Mouse (Mus musculus): ENCODE data around the gene Zfand3. TPM values are rescaled to one million over a fixed set of nuclear protein-coding genes. Genes with fewer than 3 reads are reported as not detected.
A peak's percentile ranks its signal among the peaks of the same experiment; 100 is the strongest.

Zfand3 gene
- polyA plus RNA-seq, 1 experiment from 2014 or later, result 40.2 TPM

DNA sequence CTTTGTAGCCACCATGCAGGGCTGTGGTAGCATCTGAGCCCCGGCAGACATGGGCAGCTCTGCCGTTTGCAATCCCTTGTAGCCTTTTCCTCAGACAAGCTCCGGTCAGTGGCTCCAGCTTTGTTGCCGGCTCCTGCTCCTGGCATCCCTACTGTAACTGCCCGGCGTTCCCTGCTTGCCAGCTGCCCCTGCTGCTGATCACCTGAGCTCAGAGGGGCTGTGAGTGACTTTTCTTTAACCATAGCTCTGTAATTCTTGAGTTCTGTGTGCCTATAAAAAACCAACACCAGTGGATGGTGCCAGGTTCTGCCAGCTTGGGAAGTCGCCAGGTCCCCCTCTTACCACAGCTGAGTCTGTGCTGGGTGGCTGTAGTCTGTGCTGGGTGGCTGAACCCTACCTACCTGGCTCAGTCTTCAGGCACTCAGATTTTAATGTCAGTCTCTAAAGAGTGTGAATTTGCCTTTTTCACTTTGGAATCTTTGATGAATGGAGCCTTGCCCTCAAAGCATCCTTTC is 150.9 kb downstream of the Zfand3 start:
- 0 out of 2 replicates have a peak, but pooled peaks cover 2% of the 10 kb centered on the region for H3K36me3 ChIP-seq (ENCODE audit: control insufficient read depth, insufficient read depth, low read length)
- H3K4me3 ChIP-seq (ENCODE audit: low read length), result no peak overlapping the region
- no peaks in the 10 kb centered on the region for H3K9me3 ChIP-seq (ENCODE audit: control insufficient read depth, low read length)
- H3K9ac ChIP-seq (ENCODE audit: low read depth, low read length), result no peak overlapping the region
- H3K27ac ChIP-seq (ENCODE audit: low read length), result no peak overlapping the region
- no peak overlapping the region for H3K4me2 ChIP-seq (ENCODE audit: low read depth, low read length)
- H3K4me1 ChIP-seq (ENCODE audit: control insufficient read depth, insufficient read depth, low read length), result peaks cover 16% of the 10 kb centered on the region
- ATAC-seq, result no peak
- WGBS, result 70% methylated on average over 7 of the region's 7 CpGs
- H3K27me3 ChIP-seq (replicated peaks; ENCODE audit: control insufficient read depth, insufficient read depth, low read length), result no peaks in the 10 kb centered on the region

DNA sequence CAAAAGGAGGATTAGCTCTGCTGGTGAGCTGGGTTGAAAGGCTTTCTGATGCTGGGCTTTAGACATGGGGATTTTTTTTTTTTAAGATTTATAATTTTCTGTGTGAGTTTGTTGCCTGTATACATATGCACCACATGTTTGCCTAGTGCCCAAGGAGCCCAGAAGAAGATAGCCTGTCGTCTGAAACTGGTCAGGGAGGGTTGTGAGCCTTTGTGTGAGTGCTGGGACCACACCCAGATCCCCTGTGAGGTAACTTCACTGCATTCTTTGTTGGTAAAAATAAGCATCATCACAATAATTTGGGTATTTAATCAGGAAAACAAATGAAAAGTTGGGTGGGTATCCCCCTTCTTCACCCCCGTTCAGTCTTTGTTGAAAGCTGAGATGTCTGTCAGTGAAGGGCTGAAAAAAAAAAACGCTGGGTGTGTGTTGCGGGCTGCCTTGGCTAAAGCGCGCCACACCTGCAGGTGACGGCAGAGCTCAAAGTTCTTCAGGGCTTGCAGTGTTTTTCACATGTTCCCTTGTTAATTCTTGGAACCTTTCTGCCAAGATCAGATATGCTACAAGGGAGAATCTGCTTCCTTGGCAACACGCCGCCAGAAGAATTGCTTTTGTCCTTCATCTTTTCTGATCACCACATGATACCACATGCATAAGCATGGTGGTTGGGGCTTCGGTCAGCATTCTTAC is 154.0 kb downstream of the Zfand3 start:
- ATAC-seq, result peak; percentile 84
- no peak overlapping the region; the same call in 1 of the 2 replicates for H3K27ac ChIP-seq (ENCODE audit: low read length)

DNA sequence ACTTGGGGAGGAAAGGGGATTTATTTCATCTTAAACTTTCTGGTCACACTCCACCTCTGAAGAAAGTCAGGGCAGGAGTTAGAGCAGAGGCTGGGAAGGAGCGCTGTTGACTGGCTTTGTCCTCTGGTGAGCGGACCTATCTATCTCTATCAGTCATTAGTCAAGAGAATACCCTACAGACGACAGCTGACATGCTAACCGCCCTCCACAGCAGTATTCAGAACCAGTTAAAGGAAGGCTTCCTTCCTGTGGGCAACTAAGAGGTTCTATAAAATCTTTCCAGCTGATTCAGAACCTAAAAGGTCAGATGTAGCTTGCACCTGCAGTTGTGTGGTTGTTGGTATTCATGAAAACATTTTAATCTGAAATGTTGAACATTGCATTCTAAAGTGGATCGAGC is 154.8 kb downstream of the Zfand3 start:
- no peaks in the 10 kb centered on the region for H3K9me3 ChIP-seq (ENCODE audit: control insufficient read depth, low read length)
- no peak overlapping the region for H3K9ac ChIP-seq (ENCODE audit: low read depth, low read length)
- no peaks in the 10 kb centered on the region for H3K36me3 ChIP-seq (ENCODE audit: control insufficient read depth, insufficient read depth, low read length)
- no peak for ATAC-seq
- peaks cover 23% of the 10 kb centered on the region for H3K4me1 ChIP-seq (ENCODE audit: control insufficient read depth, insufficient read depth, low read length)
- H3K27me3 ChIP-seq (replicated peaks; ENCODE audit: control insufficient read depth, insufficient read depth, low read length), result no peaks in the 10 kb centered on the region
- H3K27ac ChIP-seq (ENCODE audit: low read length), result no peak overlapping the region
- H3K4me2 ChIP-seq (ENCODE audit: low read depth, low read length), result no peak overlapping the region
- H3K4me3 ChIP-seq (ENCODE audit: low read length), result no peak overlapping the region
- WGBS, result 68% methylated on average over 5 of the region's 5 CpGs

More for the DNA sequence above, 154.0 kb downstream of the Zfand3 start:
- H3K36me3 ChIP-seq (ENCODE audit: control insufficient read depth, insufficient read depth, low read length), result 0 out of 2 replicates have a peak, but pooled peaks cover 2% of the 10 kb centered on the region
- H3K4me2 ChIP-seq (ENCODE audit: low read depth, low read length), result no peak overlapping the region
- H3K4me1 ChIP-seq (ENCODE audit: control insufficient read depth, insufficient read depth, low read length), result peaks cover 23% of the 10 kb centered on the region
- H3K4me3 ChIP-seq (ENCODE audit: low read length), result no peak overlapping the region
- no peaks in the 10 kb centered on the region for H3K27me3 ChIP-seq (replicated peaks; ENCODE audit: control insufficient read depth, insufficient read depth, low read length)
- no peaks in the 10 kb centered on the region for H3K9me3 ChIP-seq (ENCODE audit: control insufficient read depth, low read length)
- H3K9ac ChIP-seq (ENCODE audit: low read depth, low read length), result no peak overlapping the region
- 58% methylated on average over 10 of the region's 10 CpGs for WGBS

- WGBS, result 64% methylated on average over 14 of the region's 14 CpGs
- 0 out of 2 replicates have a peak, but pooled peaks have one; percentile 32 for ATAC-seq
- H3K27me3 ChIP-seq (replicated peaks; ENCODE audit: control insufficient read depth, insufficient read depth, low read length), result no peaks in the 10 kb centered on the region
- H3K4me3 ChIP-seq (ENCODE audit: low read length), result no peak overlapping the region
- H3K4me2 ChIP-seq (ENCODE audit: low read depth, low read length), result no peak overlapping the region
- H3K4me1 ChIP-seq (ENCODE audit: control insufficient read depth, insufficient read depth, low read length), result peaks cover 20% of the 10 kb centered on the region
- no peaks in the 10 kb centered on the region for H3K9me3 ChIP-seq (ENCODE audit: control insufficient read depth, low read length)
- H3K27ac ChIP-seq (ENCODE audit: low read length), result no peak overlapping the region
- no peak overlapping the region for H3K9ac ChIP-seq (ENCODE audit: low read depth, low read length)
- no peaks in the 10 kb centered on the region for H3K36me3 ChIP-seq (ENCODE audit: control insufficient read depth, insufficient read depth, low read length)
Observed at GRCm38 (mm10) chr17:30160823-30161432, 156.4 kb downstream of the Zfand3 start.

DNA sequence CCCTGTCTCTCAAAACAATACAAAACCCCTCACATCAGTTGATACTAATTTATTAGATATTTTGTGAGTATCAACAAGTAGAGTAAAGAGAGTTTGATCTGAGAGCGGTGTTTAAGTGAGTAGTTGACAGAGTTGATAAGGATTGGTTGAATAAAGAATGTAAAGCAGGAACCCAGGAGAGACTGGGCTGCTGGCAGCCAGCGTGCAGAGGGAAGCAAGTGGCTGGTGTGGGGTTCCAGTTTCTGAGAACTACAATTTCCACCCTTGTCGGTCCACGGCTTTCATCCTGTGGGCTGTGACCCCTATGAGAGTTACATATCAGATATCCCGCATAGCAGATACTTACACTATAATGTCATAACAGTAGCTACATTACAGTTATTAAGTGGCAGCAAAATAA is 158.4 kb downstream of the Zfand3 start:
- H3K27ac ChIP-seq (ENCODE audit: low read length), result no peak overlapping the region
- WGBS, result 84% methylated on average over 5 of the region's 5 CpGs
- H3K9ac ChIP-seq (ENCODE audit: low read depth, low read length), result no peak overlapping the region
- H3K4me2 ChIP-seq (ENCODE audit: low read depth, low read length), result no peak overlapping the region
- no peaks in the 10 kb centered on the region for H3K36me3 ChIP-seq (ENCODE audit: control insufficient read depth, insufficient read depth, low read length)
- H3K27me3 ChIP-seq (replicated peaks; ENCODE audit: control insufficient read depth, insufficient read depth, low read length), result no peaks in the 10 kb centered on the region
- no peak overlapping the region for H3K4me3 ChIP-seq (ENCODE audit: low read length)
- no peak for ATAC-seq
- peaks cover 20% of the 10 kb centered on the region for H3K4me1 ChIP-seq (ENCODE audit: control insufficient read depth, insufficient read depth, low read length)
- no peaks in the 10 kb centered on the region for H3K9me3 ChIP-seq (ENCODE audit: control insufficient read depth, low read length)

DNA sequence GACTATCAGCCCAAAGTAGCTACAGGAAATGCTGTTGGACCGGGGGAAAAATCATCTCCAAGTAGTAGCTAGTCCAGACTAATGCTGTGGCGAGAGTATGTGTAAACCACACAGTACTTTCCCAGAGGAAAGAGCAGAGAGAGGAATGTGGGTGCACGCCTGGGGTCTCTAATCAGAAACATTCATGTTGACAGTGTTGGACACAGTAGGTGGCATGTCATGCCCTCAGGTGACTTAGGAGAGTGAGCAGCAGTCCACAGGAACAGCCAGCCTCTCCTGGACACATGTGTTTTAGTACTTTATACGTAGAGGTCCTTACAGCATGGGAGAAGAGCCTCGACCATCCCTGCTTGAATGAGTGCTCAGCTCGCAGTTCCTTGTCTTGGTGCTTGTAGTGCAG is 159.3 kb downstream of the Zfand3 start:
- no peaks in the 10 kb centered on the region for H3K36me3 ChIP-seq (ENCODE audit: control insufficient read depth, insufficient read depth, low read length)
- 83% methylated on average over 6 of the region's 6 CpGs for WGBS
- no peak overlapping the region for H3K27ac ChIP-seq (ENCODE audit: low read length)
- no peak overlapping the region for H3K4me3 ChIP-seq (ENCODE audit: low read length)
- no peak overlapping the region for H3K4me2 ChIP-seq (ENCODE audit: low read depth, low read length)
- peaks cover 14% of the 10 kb centered on the region for H3K4me1 ChIP-seq (ENCODE audit: control insufficient read depth, insufficient read depth, low read length)
- H3K9me3 ChIP-seq (ENCODE audit: control insufficient read depth, low read length), result no peaks in the 10 kb centered on the region
- H3K9ac ChIP-seq (ENCODE audit: low read depth, low read length), result no peak overlapping the region
- ATAC-seq, result no peak
- no peaks in the 10 kb centered on the region for H3K27me3 ChIP-seq (replicated peaks; ENCODE audit: control insufficient read depth, insufficient read depth, low read length)

GRCm38 (mm10) chr17:30164818-30165217 is 160.3 kb downstream of the Zfand3 start:
- no peaks in the 10 kb centered on the region for H3K9me3 ChIP-seq (ENCODE audit: control insufficient read depth, low read length)
- no peak overlapping the region for H3K4me3 ChIP-seq (ENCODE audit: low read length)
- no peaks in the 10 kb centered on the region for H3K27me3 ChIP-seq (replicated peaks; ENCODE audit: control insufficient read depth, insufficient read depth, low read length)
- H3K27ac ChIP-seq (ENCODE audit: low read length), result no peak overlapping the region
- no peak overlapping the region for H3K4me2 ChIP-seq (ENCODE audit: low read depth, low read length)
- no peaks in the 10 kb centered on the region for H3K36me3 ChIP-seq (ENCODE audit: control insufficient read depth, insufficient read depth, low read length)
- ATAC-seq, result no peak
- H3K4me1 ChIP-seq (ENCODE audit: control insufficient read depth, insufficient read depth, low read length), result peaks cover 8% of the 10 kb centered on the region; the same call in 1 of the 2 replicates
- 76% methylated on average over 9 of the region's 9 CpGs for WGBS
- no peak overlapping the region for H3K9ac ChIP-seq (ENCODE audit: low read depth, low read length)

GRCm38 (mm10) chr17:30177435-30177834 is 172.9 kb downstream of the Zfand3 start:
- no peak overlapping the region for H3K27ac ChIP-seq (ENCODE audit: low read length)
- H3K36me3 ChIP-seq (ENCODE audit: control insufficient read depth, insufficient read depth, low read length), result 0 out of 2 replicates have a peak, but pooled peaks cover 3% of the 10 kb centered on the region
- ATAC-seq, result no peak
- no peaks in the 10 kb centered on the region for H3K4me1 ChIP-seq (ENCODE audit: control insufficient read depth, insufficient read depth, low read length)
- no peaks in the 10 kb centered on the region for H3K9me3 ChIP-seq (ENCODE audit: control insufficient read depth, low read length)
- H3K4me3 ChIP-seq (ENCODE audit: low read length), result no peak overlapping the region
- no peak overlapping the region for H3K9ac ChIP-seq (ENCODE audit: low read depth, low read length)
- no peaks in the 10 kb centered on the region for H3K27me3 ChIP-seq (replicated peaks; ENCODE audit: control insufficient read depth, insufficient read depth, low read length)
- H3K4me2 ChIP-seq (ENCODE audit: low read depth, low read length), result no peak overlapping the region
- whole genome bisulfite sequencing, result 85% methylated on average over 4 of the region's 4 CpGs

GRCm38 (mm10) chr17:30178402-30178801 is 173.9 kb downstream of the Zfand3 start:
- H3K36me3 ChIP-seq (ENCODE audit: control insufficient read depth, insufficient read depth, low read length), result 0 out of 2 replicates have a peak, but pooled peaks cover 3% of the 10 kb centered on the region
- H3K9me3 ChIP-seq (ENCODE audit: control insufficient read depth, low read length), result no peaks in the 10 kb centered on the region
- no peaks in the 10 kb centered on the region for H3K4me1 ChIP-seq (ENCODE audit: control insufficient read depth, insufficient read depth, low read length)
- no peaks in the 10 kb centered on the region for H3K27me3 ChIP-seq (replicated peaks; ENCODE audit: control insufficient read depth, insufficient read depth, low read length)
- no peak overlapping the region for H3K4me3 ChIP-seq (ENCODE audit: low read length)
- ATAC-seq, result no peak
- H3K9ac ChIP-seq (ENCODE audit: low read depth, low read length), result no peak overlapping the region
- 96% methylated on average over 1 of the region's 1 CpGs for WGBS
- H3K27ac ChIP-seq (ENCODE audit: low read length), result no peak overlapping the region
- H3K4me2 ChIP-seq (ENCODE audit: low read depth, low read length), result no peak overlapping the region

Measured in intestine, embryonic 16.5 days (tissue).